Mouse (Mus musculus): ENCODE measurements around the gene Mrps7. TPM values are rescaled to one million over a fixed set of nuclear protein-coding genes. Genes with fewer than 3 reads are reported as not detected.
"Not testable (repeated sequence)": the region's sequence is repeated elsewhere in the genome, so short reads cannot be mapped to it uniquely, and the experiment has no call there.

The Mrps7 gene
- polyA plus RNA-seq, 1 experiment from 2014 or later = 68.0 TPM

DNA sequence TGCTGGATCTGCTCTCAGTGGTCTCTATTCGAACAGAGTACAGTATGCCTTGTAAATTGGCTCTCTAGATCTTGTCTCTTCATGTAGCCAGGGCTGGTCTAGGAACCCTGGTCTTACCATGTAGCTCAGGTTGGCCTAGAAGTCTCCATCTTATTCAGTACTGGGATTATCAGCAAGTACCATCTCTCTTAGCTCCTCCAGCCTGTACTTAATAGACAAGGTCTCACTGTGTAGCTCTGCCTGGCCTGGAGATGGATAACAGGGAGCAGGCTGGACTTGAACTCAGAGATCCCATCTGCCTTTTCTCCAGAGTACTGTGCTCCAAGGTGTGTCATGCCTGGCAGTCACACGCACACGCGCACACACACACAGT is 37.9 kb downstream of the Mrps7 start:
- ATAC-seq = no peak
- 84% methylated on average over 4 of the region's 4 CpGs for WGBS
- H3K9ac ChIP-seq (replicated peaks; ENCODE audit: low read depth, low read length) = no peak overlapping the region

DNA sequence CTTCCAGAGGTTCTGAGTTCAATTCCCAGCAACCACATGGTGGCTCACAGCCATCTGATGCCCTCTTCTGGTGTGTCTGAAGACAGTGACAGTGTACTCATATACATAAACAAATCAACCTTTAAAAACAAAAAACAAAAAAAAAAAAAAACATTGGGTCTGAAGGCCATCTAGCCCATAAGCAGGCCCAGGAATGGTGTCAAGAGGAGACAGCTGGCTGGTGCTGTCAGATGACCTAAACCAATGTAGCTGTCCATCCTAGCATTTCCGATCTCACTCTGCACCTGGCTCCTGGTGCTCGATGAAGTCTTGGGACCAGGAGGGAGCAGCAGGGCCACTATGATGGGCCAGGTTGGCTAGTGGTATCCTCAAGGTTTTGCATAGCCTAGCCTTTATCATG is 39.0 kb downstream of the Mrps7 start:
- no peak overlapping the region for H3K9ac ChIP-seq (replicated peaks; ENCODE audit: low read depth, low read length)
- ATAC-seq = no peak
- 91% methylated on average over 2 of the region's 2 CpGs for WGBS
- H3K36me3 ChIP-seq (ENCODE audit: control insufficient read depth, insufficient read depth) = peaks cover 4% of the 10 kb centered on the region; the same call in 1 of the 2 replicates
- no peak overlapping the region for H3K4me3 ChIP-seq (replicated peaks; ENCODE audit: low read length)
- H3K27me3 ChIP-seq (replicated peaks; ENCODE audit: control insufficient read depth, insufficient read depth, low read length) = no peaks in the 10 kb centered on the region
- H3K4me1 ChIP-seq (replicated peaks; ENCODE audit: control insufficient read depth, insufficient read depth, low read length) = no peaks in the 10 kb centered on the region
- no peaks in the 10 kb centered on the region for H3K9me3 ChIP-seq (ENCODE audit: control insufficient read depth, low read length)
- H3K4me2 ChIP-seq (ENCODE audit: low read length) = no peak overlapping the region
- H3K27ac ChIP-seq (ENCODE audit: low read length) = no peak overlapping the region

More for the DNA sequence above, 37.9 kb downstream of the Mrps7 start:
- Histone ChIP-seq H3K9me3 (ENCODE audit: control insufficient read depth, low read length) (no peaks in the 10 kb centered on the region), H3K36me3 (ENCODE audit: control insufficient read depth, insufficient read depth) (peaks cover 4% of the 10 kb centered on the region; the same call in 1 of the 2 replicates), H3K4me3 (replicated peaks; ENCODE audit: low read length) (no peak overlapping the region), H3K4me1 (replicated peaks; ENCODE audit: control insufficient read depth, insufficient read depth, low read length) (no peaks in the 10 kb centered on the region), H3K4me2 (ENCODE audit: low read length) (no peak overlapping the region), H3K27ac (ENCODE audit: low read length) (no peak overlapping the region), H3K27me3 (replicated peaks; ENCODE audit: control insufficient read depth, insufficient read depth, low read length) (no peaks in the 10 kb centered on the region)

DNA sequence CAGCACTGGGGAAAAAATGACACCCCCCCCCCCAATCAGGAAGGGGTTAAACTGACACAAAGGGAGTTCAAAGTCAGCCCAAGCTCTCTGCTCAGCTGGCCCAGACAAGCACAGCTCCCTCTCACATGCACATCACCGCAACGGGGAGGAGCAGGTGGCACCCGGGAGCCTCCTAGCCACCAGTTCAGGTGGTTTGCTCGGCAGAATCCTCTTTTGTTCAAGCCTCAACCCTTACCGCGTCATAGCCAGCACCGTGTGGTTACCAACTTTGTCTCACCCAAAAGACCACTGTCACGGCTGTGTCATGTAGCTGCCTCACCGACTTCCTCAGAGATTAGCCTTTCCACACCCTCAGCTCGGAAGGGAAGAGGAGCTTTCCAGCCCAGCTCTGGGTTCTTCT is 39.5 kb downstream of the Mrps7 start:
- WGBS = 68% methylated on average over 10 of the region's 10 CpGs
- Histone ChIP-seq H3K4me1 (replicated peaks; ENCODE audit: control insufficient read depth, insufficient read depth, low read length) (no peaks in the 10 kb centered on the region), H3K27me3 (replicated peaks; ENCODE audit: control insufficient read depth, insufficient read depth, low read length) (no peaks in the 10 kb centered on the region), H3K4me2 (ENCODE audit: low read length) (no peak overlapping the region), H3K9ac (replicated peaks; ENCODE audit: low read depth, low read length) (no peak overlapping the region), H3K9me3 (ENCODE audit: control insufficient read depth, low read length) (no peaks in the 10 kb centered on the region), H3K4me3 (replicated peaks; ENCODE audit: low read length) (no peak overlapping the region), H3K36me3 (ENCODE audit: control insufficient read depth, insufficient read depth) (peaks cover 7% of the 10 kb centered on the region; the same call in 1 of the 2 replicates), H3K27ac (ENCODE audit: low read length) (no peak overlapping the region)
- no peak for ATAC-seq

DNA sequence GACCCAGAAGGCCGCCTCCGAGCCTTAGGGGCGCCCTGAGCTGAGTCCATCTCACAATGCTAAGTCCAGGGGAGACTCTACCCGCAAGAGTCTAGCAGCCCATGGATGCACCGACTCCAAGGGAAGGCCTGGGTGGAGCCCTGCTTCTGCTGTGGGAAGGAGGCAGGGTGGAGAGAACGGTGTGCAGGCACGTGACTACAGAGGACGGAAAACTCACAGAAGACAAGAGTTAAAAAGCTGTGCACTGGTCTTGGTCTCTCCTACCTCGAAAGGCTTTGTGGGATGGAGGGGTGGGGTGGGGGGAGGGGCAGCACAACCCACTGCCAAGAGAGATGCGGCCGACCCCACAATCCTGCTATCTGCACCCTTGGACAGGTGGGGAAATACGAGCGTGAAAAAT is 40.6 kb downstream of the Mrps7 start:
- no peak overlapping the region for H3K27ac ChIP-seq (ENCODE audit: low read length)
- H3K4me2 ChIP-seq (ENCODE audit: low read length) = no peak overlapping the region
- ATAC-seq = no peak
- H3K4me1 ChIP-seq (replicated peaks; ENCODE audit: control insufficient read depth, insufficient read depth, low read length) = 0 out of 2 replicates have a peak, but pooled peaks cover under 1% of the 10 kb centered on the region
- no peaks in the 10 kb centered on the region for H3K9me3 ChIP-seq (ENCODE audit: control insufficient read depth, low read length)
- no peaks in the 10 kb centered on the region for H3K27me3 ChIP-seq (replicated peaks; ENCODE audit: control insufficient read depth, insufficient read depth, low read length)
- no peak overlapping the region for H3K4me3 ChIP-seq (replicated peaks; ENCODE audit: low read length)
- H3K36me3 ChIP-seq (ENCODE audit: control insufficient read depth, insufficient read depth) = peaks cover 7% of the 10 kb centered on the region; the same call in 1 of the 2 replicates
- 93% methylated on average over 13 of the region's 13 CpGs for WGBS
- no peak overlapping the region for H3K9ac ChIP-seq (replicated peaks; ENCODE audit: low read depth, low read length)

DNA sequence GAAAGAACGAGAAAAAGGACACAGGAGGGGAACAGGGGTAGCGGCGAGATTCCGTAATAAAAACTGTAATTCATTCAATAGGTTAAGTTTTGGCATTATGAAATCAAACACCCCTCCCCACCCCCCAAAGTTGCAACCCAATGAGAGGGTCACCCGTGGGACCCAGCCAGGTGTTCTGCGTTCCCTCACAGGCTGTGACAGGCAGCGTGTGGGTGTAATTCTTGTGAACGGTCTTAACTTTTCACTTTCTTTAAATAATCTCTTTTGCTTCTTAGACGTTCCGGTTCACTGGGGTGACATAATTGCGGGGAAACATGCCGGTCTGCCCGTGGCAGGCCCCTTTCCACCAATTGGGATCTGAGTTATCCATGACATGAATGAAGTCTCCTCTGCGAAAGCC is 41.8 kb downstream of the Mrps7 start:
- not testable (repeated sequence) for H3K4me2 ChIP-seq (ENCODE audit: low read length); H3K27ac ChIP-seq (ENCODE audit: low read length); ATAC-seq; H3K4me1 ChIP-seq (replicated peaks; ENCODE audit: control insufficient read depth, insufficient read depth, low read length); H3K4me3 ChIP-seq (replicated peaks; ENCODE audit: low read length); H3K9me3 ChIP-seq (ENCODE audit: control insufficient read depth, low read length); H3K9ac ChIP-seq (replicated peaks; ENCODE audit: low read depth, low read length); H3K27me3 ChIP-seq (replicated peaks; ENCODE audit: control insufficient read depth, insufficient read depth, low read length); H3K36me3 ChIP-seq (ENCODE audit: control insufficient read depth, insufficient read depth)
- WGBS = 90% methylated on average over 14 of the region's 14 CpGs

DNA sequence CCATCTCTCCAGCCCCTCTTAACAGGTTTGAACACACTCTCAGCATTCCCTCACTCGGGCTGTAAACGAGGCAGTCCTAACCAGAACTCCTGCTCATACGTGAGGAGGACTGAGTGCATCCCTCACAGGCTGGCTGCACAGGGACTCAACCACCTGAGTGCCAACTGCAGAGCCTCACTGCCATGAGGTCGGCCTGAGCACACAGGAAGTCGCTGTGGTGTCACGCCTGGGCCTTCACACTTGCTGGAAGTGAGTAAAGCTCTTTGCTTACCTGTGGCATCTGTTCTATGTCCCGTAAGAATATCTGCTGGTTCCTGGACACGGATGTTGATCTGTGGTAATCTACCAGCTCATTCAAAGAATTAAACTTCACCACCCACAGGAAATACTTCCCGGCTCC is 42.7 kb downstream of the Mrps7 start:
- Histone ChIP-seq H3K4me3 (replicated peaks; ENCODE audit: low read length) (no peak overlapping the region), H3K4me1 (replicated peaks; ENCODE audit: control insufficient read depth, insufficient read depth, low read length) (peaks cover 9% of the 10 kb centered on the region), H3K9ac (replicated peaks; ENCODE audit: low read depth, low read length) (no peak overlapping the region), H3K9me3 (ENCODE audit: control insufficient read depth, low read length) (no peaks in the 10 kb centered on the region), H3K27me3 (replicated peaks; ENCODE audit: control insufficient read depth, insufficient read depth, low read length) (no peaks in the 10 kb centered on the region), H3K27ac (ENCODE audit: low read length) (no peak overlapping the region), H3K36me3 (ENCODE audit: control insufficient read depth, insufficient read depth) (peaks cover 7% of the 10 kb centered on the region; the same call in 1 of the 2 replicates), H3K4me2 (ENCODE audit: low read length) (no peak overlapping the region)
- no peak for ATAC-seq
- 97% methylated on average over 9 of the region's 9 CpGs for WGBS

DNA sequence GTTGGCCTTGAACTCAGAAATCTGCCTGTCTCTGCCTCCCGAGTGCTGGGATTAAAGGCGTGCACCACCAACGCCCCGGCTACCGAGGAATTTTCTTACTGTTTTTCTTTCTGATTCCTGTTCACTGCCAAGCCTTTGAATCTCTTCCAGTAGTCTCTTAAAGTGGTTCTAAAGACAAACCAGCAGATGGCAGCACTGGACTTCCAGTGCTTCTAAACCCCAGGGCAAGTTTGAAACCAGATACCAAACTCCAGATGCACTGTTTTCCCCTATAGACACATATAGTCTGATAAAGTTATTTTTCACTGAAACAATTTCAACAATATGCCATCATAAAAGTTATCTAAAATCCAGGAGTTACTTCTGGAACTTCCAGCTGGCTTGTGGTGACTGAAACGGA is 43.7 kb downstream of the Mrps7 start:
- no peak overlapping the region for H3K4me2 ChIP-seq (ENCODE audit: low read length)
- no peak for ATAC-seq
- WGBS = 34% methylated on average over 6 of the region's 6 CpGs
- no peak overlapping the region for H3K4me3 ChIP-seq (replicated peaks; ENCODE audit: low read length)
- no peak overlapping the region for H3K27ac ChIP-seq (ENCODE audit: low read length)
- no peaks in the 10 kb centered on the region for H3K9me3 ChIP-seq (ENCODE audit: control insufficient read depth, low read length)
- H3K4me1 ChIP-seq (replicated peaks; ENCODE audit: control insufficient read depth, insufficient read depth, low read length) = peaks cover 9% of the 10 kb centered on the region
- H3K27me3 ChIP-seq (replicated peaks; ENCODE audit: control insufficient read depth, insufficient read depth, low read length) = no peaks in the 10 kb centered on the region
- peaks cover 7% of the 10 kb centered on the region; the same call in 1 of the 2 replicates for H3K36me3 ChIP-seq (ENCODE audit: control insufficient read depth, insufficient read depth)
- H3K9ac ChIP-seq (replicated peaks; ENCODE audit: low read depth, low read length) = no peak overlapping the region

DNA sequence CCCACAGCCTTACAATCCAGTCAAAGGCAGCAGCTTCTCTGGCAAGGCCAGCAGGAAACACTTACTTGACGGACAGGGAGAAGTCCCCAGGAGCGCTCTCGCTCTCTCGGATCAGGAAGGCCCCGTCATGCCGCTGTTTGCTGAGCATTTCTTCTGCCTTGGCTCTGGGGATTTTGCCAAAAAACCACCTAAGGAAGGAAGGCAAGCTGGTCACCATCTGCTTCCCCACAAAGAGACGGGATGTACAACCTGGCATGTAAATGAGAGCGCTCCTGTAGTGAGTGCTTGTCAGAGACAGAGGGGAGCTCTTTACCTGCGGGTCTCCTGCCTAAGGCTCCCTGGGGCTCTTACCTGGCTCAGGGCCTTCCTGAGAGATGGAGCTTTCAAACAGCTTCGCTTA is 46.0 kb downstream of the Mrps7 start:
- H3K4me2 ChIP-seq (ENCODE audit: low read length) = no peak overlapping the region
- peak; percentile 18; the same call in 1 of the 2 replicates for ATAC-seq
- H3K9ac ChIP-seq (replicated peaks; ENCODE audit: low read depth, low read length) = no peak overlapping the region
- peaks cover 8% of the 10 kb centered on the region; the same call in 1 of the 2 replicates for H3K36me3 ChIP-seq (ENCODE audit: control insufficient read depth, insufficient read depth)
- peaks cover 13% of the 10 kb centered on the region for H3K4me1 ChIP-seq (replicated peaks; ENCODE audit: control insufficient read depth, insufficient read depth, low read length)
- WGBS = 40% methylated on average over 10 of the region's 10 CpGs
- no peaks in the 10 kb centered on the region for H3K27me3 ChIP-seq (replicated peaks; ENCODE audit: control insufficient read depth, insufficient read depth, low read length)
- no peak overlapping the region for H3K4me3 ChIP-seq (replicated peaks; ENCODE audit: low read length)
- H3K27ac ChIP-seq (ENCODE audit: low read length) = peak overlapping the region; percentile 71
- no peaks in the 10 kb centered on the region for H3K9me3 ChIP-seq (ENCODE audit: control insufficient read depth, low read length)

DNA sequence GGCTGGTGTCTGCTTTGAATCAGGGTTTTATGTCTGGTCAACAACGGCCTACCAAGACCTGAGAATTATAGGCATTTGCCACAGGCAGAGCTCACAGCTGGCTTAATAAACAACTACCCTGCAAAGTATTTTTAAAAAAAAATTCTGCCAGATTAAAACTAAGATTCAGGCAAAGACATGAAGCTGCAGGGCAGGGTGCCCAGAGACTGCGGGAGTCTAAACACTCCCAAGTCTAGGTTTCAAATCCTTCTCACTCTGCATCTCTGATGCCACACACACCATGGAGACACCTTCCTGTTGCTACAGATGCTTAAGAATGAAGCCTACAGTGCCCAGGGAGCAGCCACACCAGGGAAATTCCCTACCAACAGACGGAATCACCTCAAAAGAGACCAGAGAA is 48.0 kb downstream of the Mrps7 start:
- no peak overlapping the region for H3K4me3 ChIP-seq (replicated peaks; ENCODE audit: low read length)
- ATAC-seq = no peak
- H3K27ac ChIP-seq (ENCODE audit: low read length) = peak overlapping the region; percentile 27; the same call in 1 of the 2 replicates
- H3K9ac ChIP-seq (replicated peaks; ENCODE audit: low read depth, low read length) = no peak overlapping the region
- no peaks in the 10 kb centered on the region for H3K9me3 ChIP-seq (ENCODE audit: control insufficient read depth, low read length)
- H3K27me3 ChIP-seq (replicated peaks; ENCODE audit: control insufficient read depth, insufficient read depth, low read length) = no peaks in the 10 kb centered on the region
- no peak overlapping the region for H3K4me2 ChIP-seq (ENCODE audit: low read length)
- H3K36me3 ChIP-seq (ENCODE audit: control insufficient read depth, insufficient read depth) = peaks cover 6% of the 10 kb centered on the region; the same call in 1 of the 2 replicates
- 84% methylated on average over 3 of the region's 3 CpGs for WGBS
- H3K4me1 ChIP-seq (replicated peaks; ENCODE audit: control insufficient read depth, insufficient read depth, low read length) = peaks cover 13% of the 10 kb centered on the region

DNA sequence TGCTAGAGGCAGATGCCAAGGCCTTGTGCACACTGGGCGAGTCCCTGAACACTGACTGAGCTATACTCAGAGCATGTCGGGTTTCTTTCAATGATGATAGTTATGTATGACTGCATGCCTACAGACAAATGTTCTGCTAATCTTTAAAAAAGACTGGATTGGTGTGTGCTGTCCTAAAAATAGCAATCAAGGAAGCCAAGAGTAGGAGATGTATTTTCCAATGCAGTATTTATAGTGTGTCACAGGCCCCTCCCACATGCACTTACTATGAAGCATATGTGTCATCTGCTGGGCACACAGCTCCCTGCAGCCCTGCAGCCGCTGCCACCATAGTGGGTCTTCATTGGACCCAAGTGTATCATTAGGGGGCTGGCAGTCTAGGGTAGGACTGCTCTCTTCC is 49.5 kb downstream of the Mrps7 start:
- no peak overlapping the region for H3K9ac ChIP-seq (replicated peaks; ENCODE audit: low read depth, low read length)
- no peaks in the 10 kb centered on the region for H3K27me3 ChIP-seq (replicated peaks; ENCODE audit: control insufficient read depth, insufficient read depth, low read length)
- peaks cover 3% of the 10 kb centered on the region; the same call in 1 of the 2 replicates for H3K36me3 ChIP-seq (ENCODE audit: control insufficient read depth, insufficient read depth)
- WGBS = 84% methylated on average over 3 of the region's 3 CpGs
- no peak overlapping the region for H3K4me3 ChIP-seq (replicated peaks; ENCODE audit: low read length)
- ATAC-seq = peak; percentile 23; the same call in 1 of the 2 replicates
- peak overlapping the region; percentile 26 for H3K27ac ChIP-seq (ENCODE audit: low read length)
- H3K4me2 ChIP-seq (ENCODE audit: low read length) = no peak overlapping the region
- no peaks in the 10 kb centered on the region for H3K9me3 ChIP-seq (ENCODE audit: control insufficient read depth, low read length)
- peaks cover 13% of the 10 kb centered on the region for H3K4me1 ChIP-seq (replicated peaks; ENCODE audit: control insufficient read depth, insufficient read depth, low read length)

Measured in forebrain, embryonic 16.5 days (tissue).